Mouse (Mus musculus) pancreas, adult 10 weeks (tissue): ENCODE measurements around the gene Pde6g. TPM values are rescaled to one million over a fixed set of nuclear protein-coding genes. Genes with fewer than 3 reads are reported as not detected.

Source experiments
- polyA plus RNA-seq: library from polyadenylated mRNA; stranded (reverse); fragments of 350-450 nt; fragmentation: Illumina TruSeq; extraction: RNeasy Lipid Tissue Mini Kit (QIAGEN cat#74804); gene quantifications from one replicate; pipeline ENCODE4 v1.2.3, GENCODE M21; 2015; ENCODE audit warnings: low read depth, low replicate concordance; ENCODE audit not compliant: insufficient read depth

The Pde6g gene
- 1.3 TPM for polyA plus RNA-seq

GRCm38 (mm10) chr11:120453306-120453705 is at the start of gene Pde6g:
Gene Pde6g, minus strand, starts transcription at chr11:120453500.

GRCm38 (mm10) chr11:120491317-120492023 is 38.2 kb upstream of the Pde6g start, which contains the start of gene Slc25a10:
Gene Slc25a10, plus strand, starts transcription at chr11:120491840.

DNA sequence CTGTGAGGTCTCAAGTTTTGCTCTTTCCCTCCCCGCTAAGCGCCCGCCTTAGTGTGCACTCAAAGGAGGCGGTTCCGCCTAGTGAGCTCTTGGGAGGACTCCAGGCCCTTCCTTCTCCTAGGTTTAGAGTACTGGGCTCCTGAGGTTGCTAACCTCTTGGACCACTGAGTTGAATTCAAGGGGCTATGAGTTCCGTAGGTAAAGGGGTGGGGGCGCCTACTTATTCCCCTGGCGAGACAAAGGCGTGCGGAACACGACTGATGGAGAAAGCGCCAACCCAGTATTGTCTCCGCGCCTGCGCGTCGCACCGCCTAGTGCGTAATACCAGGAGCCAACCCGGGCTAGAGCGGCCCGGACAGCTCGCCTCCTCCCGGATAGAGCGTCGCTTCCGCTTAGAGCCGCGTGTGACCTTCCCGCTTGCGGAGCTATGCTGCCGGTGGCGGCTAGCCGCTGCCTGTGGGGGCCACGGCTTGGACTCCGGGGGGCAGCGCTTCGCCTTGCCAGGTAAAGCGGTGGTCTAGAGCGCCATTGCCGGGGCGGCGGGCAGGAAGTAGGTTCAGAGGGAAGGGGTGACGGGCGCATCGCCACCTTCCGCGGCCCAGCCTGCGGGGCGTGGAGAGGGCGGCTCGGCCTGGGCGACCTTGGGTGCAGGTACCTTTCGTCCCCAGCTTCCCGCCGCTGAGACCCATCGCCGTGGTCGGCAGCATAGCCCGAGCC is 31.1 kb upstream of the Pde6g start, which contains the start of gene Mrpl12:
Mrpl12 (plus strand) TSS at position 349 of the 717 bp plus-strand sequence.

DNA sequence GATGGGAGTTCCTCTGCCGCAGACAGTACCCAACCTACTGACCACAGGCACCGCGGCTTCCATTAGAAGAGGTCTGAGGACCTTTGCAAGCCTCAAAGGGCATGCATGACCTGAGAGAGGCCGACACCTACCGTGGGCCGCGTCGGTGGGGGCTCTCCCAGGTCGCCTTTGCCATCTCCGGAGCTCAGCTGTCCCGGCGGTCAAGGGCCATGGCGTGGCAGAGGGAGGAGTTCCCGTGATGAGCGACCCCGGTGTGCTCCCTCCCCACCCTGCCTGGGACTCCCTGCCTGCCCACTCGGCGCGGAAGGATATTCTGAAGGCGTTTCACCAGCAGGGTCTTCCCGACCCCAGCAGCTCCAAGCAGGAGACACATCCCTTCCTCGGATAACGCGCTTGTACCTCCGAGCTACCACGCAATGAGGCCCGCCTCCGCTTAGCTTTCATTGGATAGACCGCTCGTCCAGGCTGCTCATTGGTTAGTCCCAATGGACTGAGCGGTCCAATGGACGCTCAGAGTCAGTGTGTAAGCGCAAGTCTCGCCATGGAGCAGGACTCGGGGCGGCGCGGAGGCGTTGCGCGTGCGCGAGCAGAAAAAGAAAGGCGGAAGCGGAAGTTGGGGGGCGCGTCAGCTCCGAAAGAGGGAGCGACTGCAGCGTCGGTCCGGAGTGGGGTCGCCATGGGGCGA is 13.9 kb upstream of the Pde6g start, which contains the start of gene Arl16:
Arl16 (minus strand) TSS at position 557 of the 685 bp plus-strand sequence.

GRCm38 (mm10) chr11:120457772-120458751 is 4.8 kb upstream of the Pde6g start, which contains the start of the genes Oxld1 and Ccdc137:
Gene Oxld1, minus strand, starts transcription at chr11:120458068.
Gene Ccdc137, plus strand, starts transcription at chr11:120458115.

GRCm38 (mm10) chr11:120442344-120442743 is 11.0 kb downstream of the Pde6g start, which contains the start of gene Tspan10:
Gene Tspan10, plus strand, starts transcription at chr11:120442644.

DNA sequence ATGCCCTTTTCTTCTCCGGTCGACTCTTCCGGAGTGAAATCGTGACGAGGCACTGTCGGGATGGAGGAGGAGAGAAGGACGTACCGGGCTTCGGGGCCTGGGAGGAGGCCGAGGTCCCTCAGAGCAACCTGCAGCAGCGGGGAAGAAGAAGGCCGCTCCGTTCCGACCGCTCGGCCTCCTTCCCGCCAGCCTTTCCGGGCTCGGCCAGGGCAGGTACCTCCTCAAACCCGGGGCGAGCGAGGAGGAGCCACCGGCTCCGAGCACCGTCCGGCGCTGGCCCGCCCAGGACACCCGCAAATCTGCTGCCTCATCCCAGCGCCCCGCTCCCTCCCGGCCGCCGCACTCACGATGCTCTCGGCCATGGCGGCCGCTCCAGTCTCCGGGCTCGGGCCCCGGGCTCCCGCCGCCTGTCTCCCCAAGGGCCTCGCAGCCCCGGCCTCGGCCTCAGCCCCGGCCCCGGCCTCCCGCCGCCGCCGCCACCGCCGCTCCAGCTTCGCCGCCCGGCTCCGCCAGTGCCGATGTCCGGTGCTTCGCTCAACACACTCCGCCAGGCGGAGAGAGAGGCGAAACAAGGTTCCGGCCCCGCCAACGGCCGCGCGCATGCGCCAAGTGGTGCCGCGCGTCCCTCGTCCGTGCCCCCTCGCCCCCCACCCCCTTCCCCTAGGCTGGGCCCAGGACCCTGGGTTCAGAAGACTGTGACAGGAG is 16.0 kb downstream of the Pde6g start, which contains the start of gene Nploc4:
Nploc4 (minus strand) TSS at position 557 of the 705 bp plus-strand sequence.

Other genes with a start within 250 kb of the Pde6g start
- 4.6 TPM for gene Bahcc1, start 220.6 kb downstream of the Pde6g start, polyA plus RNA-seq
- gene Actg1, start 105.0 kb downstream of the Pde6g start, polyA plus RNA-seq = 280 TPM
- gene Fscn2, start 92.0 kb downstream of the Pde6g start, polyA plus RNA-seq = not detected
- 5.7 TPM for gene Faap100, start 74.7 kb downstream of the Pde6g start, polyA plus RNA-seq
- gene Nploc4, start 15.8 kb downstream of the Pde6g start, polyA plus RNA-seq = 10.3 TPM
- gene Tspan10, start 10.9 kb downstream of the Pde6g start, polyA plus RNA-seq = not detected
- 2.7 TPM for gene Oxld1, start 4.6 kb upstream of the Pde6g start, polyA plus RNA-seq
- 10.5 TPM for gene Ccdc137, start 4.6 kb upstream of the Pde6g start, polyA plus RNA-seq
- 5.2 TPM for gene Arl16, start 14.1 kb upstream of the Pde6g start, polyA plus RNA-seq
- 19.4 TPM for gene Mrpl12, start 31.1 kb upstream of the Pde6g start, polyA plus RNA-seq
- gene Slc25a10, start 38.3 kb upstream of the Pde6g start, polyA plus RNA-seq = 11.5 TPM
- gene Gcgr, start 77.2 kb upstream of the Pde6g start, polyA plus RNA-seq = 2.1 TPM
- 27.1 TPM for gene Mcrip1, start 96.2 kb upstream of the Pde6g start, polyA plus RNA-seq
- gene Ppp1r27, start 97.6 kb upstream of the Pde6g start, polyA plus RNA-seq = not detected
- gene P4hb, start 119.8 kb upstream of the Pde6g start, polyA plus RNA-seq = 636 TPM
- 79.0 TPM for gene Arhgdia, start 128.1 kb upstream of the Pde6g start, polyA plus RNA-seq
- gene Alyref, start 144.9 kb upstream of the Pde6g start, polyA plus RNA-seq = 13.4 TPM
- gene Anapc11, start 144.9 kb upstream of the Pde6g start, polyA plus RNA-seq = 11.9 TPM
- not detected for gene Npb, start 155.0 kb upstream of the Pde6g start, polyA plus RNA-seq
- gene Pcyt2, start 164.4 kb upstream of the Pde6g start, polyA plus RNA-seq = 38.6 TPM
- gene Sirt7, start 171.7 kb upstream of the Pde6g start, polyA plus RNA-seq = 19.3 TPM
- gene Mafg, start 180.1 kb upstream of the Pde6g start, polyA plus RNA-seq = 11.0 TPM
- 24.5 TPM for gene Pycr1, start 190.3 kb upstream of the Pde6g start, polyA plus RNA-seq
- 1.4 TPM for gene Myadml2, start 194.7 kb upstream of the Pde6g start, polyA plus RNA-seq
- gene Notum, start 207.7 kb upstream of the Pde6g start, polyA plus RNA-seq = 0.81 TPM
- gene Aspscr1, start 219.5 kb upstream of the Pde6g start, polyA plus RNA-seq = 29.7 TPM